Mouse (Mus musculus): ENCODE data around the gene Mef2d.
"Not testable (repeated sequence)": the region's sequence is repeated elsewhere in the genome, so short reads cannot be mapped to it uniquely, and the experiment has no call there.

Gene Mef2d

GRCm38 (mm10) chr3:88150061-88150998 lies 8.2 kb downstream of the Mef2d start:
- DNase-seq (ENCODE audit: low read depth, low spot score) = peak; percentile 33

GRCm38 (mm10) chr3:88150999-88151364 lies 8.8 kb downstream of the Mef2d start:
- DNase-seq (ENCODE audit: low read depth, low spot score) = peak; percentile 26

GRCm38 (mm10) chr3:88152056-88152455 lies 9.9 kb downstream of the Mef2d start:
- DNase-seq (ENCODE audit: low read depth, low spot score) = no peak

- no peak for DNase-seq (ENCODE audit: low read depth, low spot score)
Measured at GRCm38 (mm10) chr3:88153290-88154011, 11.3 kb downstream of the Mef2d start.

GRCm38 (mm10) chr3:88154236-88154635 lies 12.1 kb downstream of the Mef2d start:
- DNase-seq (ENCODE audit: low read depth, low spot score) = peak; percentile 69

GRCm38 (mm10) chr3:88156817-88157216 lies 14.6 kb downstream of the Mef2d start:
- no peak for DNase-seq (ENCODE audit: low read depth, low spot score)

GRCm38 (mm10) chr3:88157771-88158597 lies 15.8 kb downstream of the Mef2d start:
- peak; percentile 91 for DNase-seq (ENCODE audit: low read depth, low spot score)

GRCm38 (mm10) chr3:88158991-88159390 lies 16.8 kb downstream of the Mef2d start:
- no peak for DNase-seq (ENCODE audit: low read depth, low spot score)

GRCm38 (mm10) chr3:88160856-88161255 lies 18.7 kb downstream of the Mef2d start:
- DNase-seq (ENCODE audit: low read depth, low spot score) = no peak

- DNase-seq (ENCODE audit: low read depth, low spot score) = no peak
Measured at GRCm38 (mm10) chr3:88162259-88162658, 20.1 kb downstream of the Mef2d start.

- DNase-seq (ENCODE audit: low read depth, low spot score) = no peak
Measured at GRCm38 (mm10) chr3:88162811-88163210, 20.6 kb downstream of the Mef2d start.

GRCm38 (mm10) chr3:88163847-88164246 lies 21.7 kb downstream of the Mef2d start:
- DNase-seq (ENCODE audit: low read depth, low spot score) = no peak

- no peak for DNase-seq (ENCODE audit: low read depth, low spot score)
Measured at GRCm38 (mm10) chr3:88164263-88164662, 22.1 kb downstream of the Mef2d start.

- no peak for DNase-seq (ENCODE audit: low read depth, low spot score)
Measured at GRCm38 (mm10) chr3:88166056-88166455, 23.9 kb downstream of the Mef2d start.

- no peak for DNase-seq (ENCODE audit: low read depth, low spot score)
Measured at GRCm38 (mm10) chr3:88170361-88170760, 28.2 kb downstream of the Mef2d start.

- no peak for DNase-seq (ENCODE audit: low read depth, low spot score)
Measured at GRCm38 (mm10) chr3:88172440-88172839, 30.3 kb downstream of the Mef2d start.

GRCm38 (mm10) chr3:88173375-88173774 lies 31.2 kb downstream of the Mef2d start:
- peak; percentile 70 for DNase-seq (ENCODE audit: low read depth, low spot score)

GRCm38 (mm10) chr3:88174894-88175293 lies 32.7 kb downstream of the Mef2d start:
- no peak for DNase-seq (ENCODE audit: low read depth, low spot score)

- no peak for DNase-seq (ENCODE audit: low read depth, low spot score)
Measured at GRCm38 (mm10) chr3:88177106-88177505, 34.9 kb downstream of the Mef2d start.

GRCm38 (mm10) chr3:88177562-88178345 lies 35.6 kb downstream of the Mef2d start:
- DNase-seq (ENCODE audit: low read depth, low spot score) = peak; percentile 100

GRCm38 (mm10) chr3:88178346-88178733 lies 36.2 kb downstream of the Mef2d start:
- DNase-seq (ENCODE audit: low read depth, low spot score) = not testable (repeated sequence)

All from R1 (cell line).